Mouse (Mus musculus): ENCODE results near the gene Sh2d1b2.
"Not testable (repeated sequence)": the region's sequence is repeated elsewhere in the genome, so short reads cannot be mapped to it uniquely, and the experiment has no call there.

The Sh2d1b2 gene

DNA sequence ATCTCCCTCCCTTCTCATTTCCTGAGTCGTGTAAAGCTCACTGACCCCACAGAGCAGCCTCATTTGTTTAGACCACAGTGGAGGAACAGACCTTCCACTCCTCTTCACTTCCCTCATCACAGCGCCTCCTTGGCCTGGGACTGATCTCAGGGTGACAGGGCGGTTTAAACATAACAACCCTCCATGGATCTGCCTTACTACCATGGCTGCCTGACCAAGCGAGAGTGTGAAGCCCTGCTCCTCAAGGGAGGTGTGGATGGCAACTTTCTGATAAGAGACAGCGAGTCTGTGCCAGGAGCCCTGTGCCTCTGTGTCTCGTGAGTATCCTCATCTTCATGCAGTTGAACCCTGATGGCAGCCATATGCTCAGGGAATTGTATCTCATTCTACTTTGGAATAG lies at the start of gene Sh2d1b2:
TSS of gene Sh2d1b2 (plus strand) at position 62 of the 400 bp plus-strand sequence.
- not testable (repeated sequence) for DNase-seq (ENCODE audit: low spot score in 2 of 2)

DNA sequence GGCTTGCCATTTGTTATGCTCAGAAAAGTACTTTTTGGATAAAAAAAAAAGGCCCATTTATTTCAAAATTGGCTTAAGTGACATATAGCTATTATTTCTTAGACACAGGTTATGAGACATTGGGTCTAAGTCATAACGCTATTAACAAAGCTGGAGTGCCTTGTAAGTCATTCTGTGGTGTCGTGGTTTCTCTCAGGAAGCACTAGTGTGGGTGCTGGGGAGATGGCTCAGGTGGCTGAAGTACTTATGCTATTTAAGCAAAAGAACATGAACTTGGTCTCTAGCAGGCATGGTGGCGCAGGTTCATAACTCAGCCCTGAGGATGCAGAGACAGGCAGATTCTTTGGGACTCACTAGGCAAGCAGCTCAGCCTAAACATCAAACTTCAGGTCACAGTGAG lies 47.4 kb upstream of the Sh2d1b2 start:
- no peak for DNase-seq (ENCODE audit: low spot score in 2 of 2)

DNA sequence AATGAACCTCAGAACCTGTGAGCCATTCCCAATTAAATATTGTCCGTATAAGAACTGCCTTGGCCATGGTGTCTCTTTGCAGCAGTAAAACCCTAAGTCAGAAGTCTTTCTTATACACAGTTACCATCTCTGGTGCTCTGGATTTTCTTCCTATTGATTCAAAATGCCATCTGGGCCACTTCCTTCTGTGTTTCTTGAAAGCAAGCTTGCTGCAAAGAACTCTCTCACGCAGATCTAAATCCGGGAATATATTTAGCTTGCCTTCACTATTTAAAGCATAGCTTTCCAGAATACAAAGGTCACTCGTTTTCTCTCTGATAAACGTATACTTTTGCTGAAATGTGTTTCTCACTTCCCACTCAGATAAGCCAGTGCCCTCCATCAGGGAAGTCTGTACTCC lies 46.0 kb upstream of the Sh2d1b2 start:
- DNase-seq (ENCODE audit: low spot score in 2 of 2), result no peak

DNA sequence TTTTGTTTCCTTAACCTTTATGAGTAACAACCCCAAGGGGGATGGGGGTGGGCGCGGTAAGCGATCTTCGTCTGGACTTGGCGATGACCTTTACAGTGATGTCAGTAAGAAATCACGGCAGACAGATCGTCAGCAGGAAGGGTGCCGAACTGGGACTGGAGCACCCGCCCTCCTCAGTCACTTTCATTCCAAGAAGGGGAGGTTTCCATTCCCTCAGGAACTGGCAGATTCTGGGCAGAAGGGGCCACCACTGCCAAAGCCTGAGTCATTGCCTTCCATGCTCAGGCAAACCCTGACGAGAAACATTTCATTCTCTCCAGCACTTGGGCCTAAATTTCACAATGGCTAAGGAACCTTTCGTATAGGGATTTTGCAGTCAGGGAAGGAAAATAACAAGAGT lies 43.9 kb upstream of the Sh2d1b2 start:
- DNase-seq (ENCODE audit: low spot score in 2 of 2), result no peak

DNA sequence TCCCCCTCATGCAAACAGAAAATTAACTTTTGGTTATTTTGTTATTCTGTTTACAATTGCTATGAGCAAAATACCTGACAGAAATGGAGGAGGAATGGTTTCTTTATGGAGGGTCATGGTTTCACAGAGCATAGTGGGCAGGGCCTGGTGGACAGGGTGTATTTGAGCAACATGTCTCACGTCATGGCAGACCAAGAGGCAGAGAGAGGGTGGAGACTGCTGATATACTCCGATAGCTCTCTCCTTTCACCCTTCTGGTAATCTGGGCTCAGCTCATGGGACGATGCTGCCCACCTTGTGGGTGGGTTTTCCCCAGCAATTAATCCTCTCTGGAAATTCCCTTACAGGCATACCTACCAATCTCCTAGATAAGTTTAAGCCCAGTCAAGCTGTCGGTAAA lies 42.3 kb upstream of the Sh2d1b2 start:
- no peak for DNase-seq (ENCODE audit: low spot score in 2 of 2)

DNA sequence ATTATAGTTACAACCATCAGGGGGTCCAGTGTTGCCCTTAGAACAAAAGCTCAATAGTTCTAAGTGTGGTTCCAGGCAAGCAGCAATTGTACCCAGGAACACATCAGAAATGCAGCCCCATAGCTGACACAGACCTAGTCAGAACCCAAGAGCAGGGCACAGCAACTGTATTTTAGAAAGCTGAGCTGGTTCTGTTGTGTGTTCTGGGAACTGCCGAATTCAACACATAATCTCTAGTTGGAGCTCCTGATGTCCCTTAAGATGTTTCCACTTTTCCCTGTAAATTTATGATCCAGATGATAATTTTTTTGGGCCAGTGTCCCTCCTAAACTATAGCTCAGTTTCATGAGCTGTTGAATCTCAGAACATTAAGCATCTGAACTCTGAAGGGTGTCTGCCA lies 40.6 kb upstream of the Sh2d1b2 start:
- DNase-seq (ENCODE audit: low spot score in 2 of 2), result no peak

DNA sequence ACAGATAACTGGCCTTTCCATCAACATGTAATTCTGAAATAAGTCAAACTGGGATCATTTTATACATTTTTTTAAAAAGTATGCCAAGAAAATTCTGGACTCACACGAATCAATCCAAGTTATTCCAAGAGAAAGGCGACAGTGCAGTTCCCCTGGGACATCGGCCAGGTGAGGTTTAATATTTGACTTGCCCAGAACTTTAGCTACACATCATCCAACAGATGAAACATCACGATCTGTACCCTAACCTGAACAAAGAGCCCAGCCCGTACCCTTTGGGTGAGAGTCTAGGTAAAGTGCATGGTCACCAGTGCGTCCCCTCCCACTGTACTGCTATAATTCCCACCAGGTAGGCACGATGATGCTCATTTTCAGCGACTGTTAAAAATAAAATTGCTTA lies 36.3 kb upstream of the Sh2d1b2 start:
- DNase-seq (ENCODE audit: low spot score in 2 of 2), result no peak

DNA sequence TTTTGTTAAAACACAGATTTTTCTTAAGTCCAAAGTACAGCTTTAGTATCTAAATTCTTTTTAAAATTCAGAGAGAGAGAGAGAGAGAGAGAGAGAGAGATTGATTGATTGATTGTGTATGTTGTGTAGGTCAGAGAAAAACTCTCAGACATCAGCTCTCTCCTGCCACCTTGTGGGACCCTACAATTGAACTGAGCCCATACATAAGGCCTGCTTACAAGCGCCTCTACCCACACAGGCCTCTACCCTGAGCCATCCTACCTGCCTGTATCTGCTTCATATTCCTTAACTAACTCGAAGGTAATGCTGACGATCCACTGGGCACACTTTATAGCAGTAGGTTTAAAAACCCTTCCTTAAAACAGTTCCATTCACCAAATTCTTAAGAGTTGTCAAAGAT lies 32.2 kb upstream of the Sh2d1b2 start:
- DNase-seq (ENCODE audit: low spot score in 2 of 2), result peak in 1 of 2 experiments; percentile 12

DNA sequence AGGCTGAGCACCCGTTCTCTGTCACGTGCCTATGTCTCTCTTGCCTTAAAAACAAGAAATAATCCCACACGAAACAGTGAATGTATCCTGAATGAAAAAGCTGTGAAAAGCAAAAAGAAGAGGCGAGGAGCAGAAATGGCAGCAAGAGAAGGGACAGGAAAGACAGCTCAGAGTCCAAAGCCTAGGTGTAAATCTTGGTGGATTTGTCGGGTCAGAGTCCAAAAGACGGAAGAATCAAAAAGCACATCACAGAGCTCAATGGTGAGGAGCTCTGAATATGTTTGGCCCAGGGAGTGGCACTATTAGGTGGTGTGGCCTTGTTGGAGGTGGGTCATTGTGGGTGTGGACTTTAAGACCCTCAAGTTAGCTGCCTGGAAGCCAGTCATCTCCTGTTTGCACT lies 26.2 kb upstream of the Sh2d1b2 start:
- no peak for DNase-seq (ENCODE audit: low spot score in 2 of 2)

DNA sequence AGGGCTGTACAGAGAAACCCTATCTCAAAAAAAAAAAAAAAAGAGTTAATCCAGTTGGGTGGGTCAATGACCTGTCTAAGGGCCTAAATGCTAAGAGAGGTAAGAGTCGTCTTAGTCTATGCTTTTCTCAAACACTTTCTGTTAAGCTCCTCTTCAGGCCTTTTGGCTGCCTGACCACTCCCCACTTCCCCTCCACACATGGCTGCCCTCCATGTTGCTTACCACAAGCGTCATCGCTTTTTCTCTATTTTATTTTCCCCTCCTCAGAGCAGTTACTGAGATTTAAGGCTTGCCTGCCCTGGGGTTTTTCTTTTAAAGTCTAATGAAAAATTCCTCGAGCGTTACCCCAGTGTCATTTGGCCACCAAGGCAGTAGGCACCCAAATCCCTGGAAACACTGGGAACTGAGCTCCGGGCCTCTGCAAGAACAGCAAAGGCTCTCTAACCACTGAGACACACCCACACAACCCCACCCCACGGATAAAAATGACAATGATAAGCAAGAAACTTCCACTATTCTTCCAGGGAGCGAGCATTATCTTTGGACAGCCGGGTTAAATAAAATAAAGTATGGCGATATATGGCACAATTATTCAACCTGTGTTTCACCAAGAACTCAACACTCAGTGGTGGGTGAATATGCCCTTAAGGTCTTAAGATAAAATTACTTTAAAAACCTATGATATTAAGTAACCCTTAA lies 19.2 kb upstream of the Sh2d1b2 start:
- no peak for DNase-seq (ENCODE audit: low spot score in 2 of 2)

DNA sequence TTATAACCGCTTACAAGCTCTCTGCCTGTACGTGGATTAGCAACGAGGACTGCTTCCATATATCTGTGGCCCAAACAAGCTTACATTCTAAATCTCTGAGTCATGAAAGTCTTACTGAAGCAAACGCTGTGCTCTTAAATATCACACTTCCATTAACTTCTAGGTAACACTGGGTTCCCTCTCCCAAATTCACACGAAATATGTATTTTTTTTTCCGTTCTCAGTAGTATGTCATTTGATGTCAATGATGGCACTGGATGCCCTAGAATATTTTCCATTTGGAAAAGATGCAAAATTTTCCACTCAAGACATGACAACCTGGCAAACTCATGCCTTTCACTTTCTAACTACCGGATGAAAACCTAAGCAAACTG lies 18.2 kb upstream of the Sh2d1b2 start:
- DNase-seq (ENCODE audit: low spot score in 2 of 2), result no peak

DNA sequence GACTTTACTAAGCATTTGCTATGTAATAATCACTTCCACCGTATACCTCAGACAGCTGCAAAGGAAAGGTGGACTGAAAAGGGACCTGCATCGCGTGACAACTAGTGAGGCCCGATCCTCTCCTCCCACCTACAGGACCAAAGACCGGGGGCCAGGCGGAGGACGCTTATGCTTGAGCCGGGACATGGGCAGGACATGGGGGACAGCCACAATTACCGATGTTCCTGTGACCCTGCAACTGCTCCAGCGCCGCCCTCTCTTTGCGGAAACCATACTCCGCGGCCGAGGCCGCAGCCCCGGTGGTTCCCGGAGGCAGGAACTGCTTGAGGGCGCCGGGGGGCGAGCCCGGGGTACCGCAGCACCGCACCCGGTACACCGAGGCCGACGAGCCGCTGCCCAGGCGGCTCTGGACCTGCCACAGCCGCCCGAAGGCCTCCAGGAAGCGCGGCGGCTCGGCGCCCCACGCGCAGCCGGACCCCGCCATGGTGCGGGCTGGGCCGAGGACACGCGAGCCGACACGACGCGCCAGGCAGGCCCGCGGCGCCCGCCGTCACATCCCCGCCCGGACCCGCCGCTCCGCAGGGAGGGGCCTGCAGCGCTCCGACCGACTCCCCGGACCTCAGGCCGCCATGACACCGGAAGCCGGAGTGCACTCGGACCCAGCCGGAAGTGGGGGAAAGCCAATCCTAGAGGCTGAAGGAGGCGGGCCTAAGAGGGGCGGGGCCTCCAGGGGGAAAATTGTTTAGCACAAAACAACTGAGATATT lies 17.6 kb upstream of the Sh2d1b2 start, which contains the start of gene Uhmk1:
TSS of gene Uhmk1 (minus strand) at position 641 of the 766 bp plus-strand sequence.
- DNase-seq (ENCODE audit: low spot score in 2 of 2), result peak; percentile 86

DNA sequence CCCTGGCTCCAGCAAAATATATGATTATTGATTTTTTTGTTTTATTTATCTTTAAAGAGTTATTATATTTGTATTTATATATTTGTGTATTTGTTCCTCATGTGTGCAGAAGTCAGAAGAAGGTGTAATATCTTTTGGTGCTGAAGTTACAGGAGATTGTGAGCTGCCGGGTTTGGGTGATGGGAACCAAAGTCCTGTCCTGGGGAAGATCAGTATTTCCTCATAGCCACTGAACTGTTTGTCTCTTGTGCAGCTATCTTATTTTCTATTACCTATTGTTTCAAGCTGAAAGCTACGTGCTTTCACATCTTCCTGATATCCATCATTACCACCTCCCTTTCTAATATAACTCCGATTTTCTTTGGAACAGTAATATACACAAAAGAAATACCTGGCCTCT lies 17.0 kb upstream of the Sh2d1b2 start:
- DNase-seq (ENCODE audit: low spot score in 2 of 2), result no peak

DNA sequence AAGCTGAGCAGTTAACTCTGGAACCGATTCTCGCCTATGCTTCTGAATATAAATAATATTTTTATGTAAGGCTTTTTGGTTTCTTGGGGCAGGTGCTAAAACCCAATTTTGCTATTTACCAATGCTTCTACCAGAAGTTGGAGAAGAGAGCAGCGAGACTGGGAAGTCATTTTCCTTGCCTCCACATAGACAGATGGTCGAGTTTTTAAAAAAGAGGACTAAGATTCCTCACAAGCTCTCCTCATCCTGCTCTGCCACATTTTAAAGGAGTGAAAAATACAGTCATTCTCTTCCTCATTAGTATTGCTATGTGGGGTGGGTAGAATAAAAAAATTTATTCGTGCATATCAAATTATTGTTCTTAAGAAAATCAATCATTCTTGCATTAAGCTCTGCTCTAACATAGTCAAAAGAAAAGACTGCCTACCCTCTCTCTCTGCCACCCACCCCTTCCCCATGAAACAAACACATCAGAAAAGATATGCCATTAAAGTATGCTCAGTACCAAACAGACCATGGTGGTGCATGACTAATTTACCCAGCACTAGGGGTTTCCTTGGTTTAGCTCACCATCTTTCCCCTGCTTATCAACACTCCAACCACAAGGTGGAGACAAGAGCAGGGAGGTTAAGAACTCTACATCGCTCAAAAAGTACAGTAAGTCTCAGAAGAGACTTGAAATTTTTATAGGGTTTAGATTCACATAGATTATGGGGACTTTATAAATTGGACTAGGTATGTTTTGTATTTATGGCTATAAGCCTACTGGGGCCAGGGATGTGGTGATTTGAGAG lies 14.3 kb upstream of the Sh2d1b2 start:
- DNase-seq (ENCODE audit: low spot score in 2 of 2), result peak in 1 of 2 experiments; percentile 20

DNA sequence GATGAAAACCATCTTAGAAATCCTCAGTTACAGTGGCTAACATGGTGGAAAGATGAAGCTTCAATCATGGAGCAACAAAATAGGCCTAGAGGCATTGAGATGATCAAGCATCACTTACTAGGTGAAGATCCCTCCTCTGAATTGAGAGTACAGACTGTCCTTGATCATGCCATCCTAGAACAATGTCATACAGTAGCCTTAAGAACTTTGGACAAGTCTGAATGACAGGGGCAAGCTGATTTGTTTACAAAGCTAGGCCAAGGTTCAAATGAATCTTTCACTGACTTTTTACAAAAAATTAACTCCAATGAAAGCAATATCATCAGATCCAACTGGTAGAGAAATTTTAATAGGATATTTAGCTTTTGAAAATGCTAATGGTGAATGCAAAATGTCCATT lies 12.2 kb upstream of the Sh2d1b2 start:
- no peak for DNase-seq (ENCODE audit: low spot score in 2 of 2)

DNA sequence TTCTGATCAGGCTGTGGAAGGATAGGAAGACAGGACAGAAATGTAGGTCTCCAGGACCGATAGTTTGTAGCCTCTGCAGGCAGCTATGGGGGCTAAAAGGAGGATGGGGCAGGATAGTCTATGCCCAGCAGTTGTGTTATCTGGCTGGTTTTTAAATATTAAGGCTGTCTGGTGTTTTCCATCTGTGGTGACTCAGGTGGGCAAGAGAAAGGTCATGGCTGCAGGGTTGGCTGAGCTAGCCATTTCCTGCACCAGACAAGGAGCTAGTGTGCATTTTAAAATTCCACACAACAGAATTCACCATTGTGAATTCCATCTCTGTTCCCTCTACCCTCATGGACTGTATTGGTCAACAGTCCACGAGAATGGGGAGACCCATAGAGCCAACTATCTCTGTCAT lies 9.3 kb upstream of the Sh2d1b2 start:
- no peak for DNase-seq (ENCODE audit: low spot score in 2 of 2)

DNA sequence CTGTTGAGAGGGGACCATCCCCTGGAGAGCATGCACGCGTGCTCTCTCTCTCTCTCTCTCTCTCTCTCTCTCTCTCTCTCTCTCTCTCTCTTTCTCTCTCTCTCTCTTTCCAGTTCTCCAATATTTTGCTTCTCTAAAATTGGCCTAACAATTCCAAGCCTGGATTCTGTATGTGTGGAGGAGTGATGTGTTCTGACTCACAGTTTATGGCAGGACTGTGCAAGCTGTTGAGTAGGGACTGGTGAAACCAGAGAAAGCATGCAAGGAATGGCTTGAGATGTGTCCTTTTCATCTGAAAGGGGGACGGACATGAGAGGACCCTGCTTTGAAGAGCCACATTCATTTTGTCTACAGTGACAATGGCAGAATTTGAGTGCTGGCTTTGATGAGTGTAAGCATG lies 12.5 kb downstream of the Sh2d1b2 start:
- no peak for DNase-seq (ENCODE audit: low spot score in 2 of 2)

DNA sequence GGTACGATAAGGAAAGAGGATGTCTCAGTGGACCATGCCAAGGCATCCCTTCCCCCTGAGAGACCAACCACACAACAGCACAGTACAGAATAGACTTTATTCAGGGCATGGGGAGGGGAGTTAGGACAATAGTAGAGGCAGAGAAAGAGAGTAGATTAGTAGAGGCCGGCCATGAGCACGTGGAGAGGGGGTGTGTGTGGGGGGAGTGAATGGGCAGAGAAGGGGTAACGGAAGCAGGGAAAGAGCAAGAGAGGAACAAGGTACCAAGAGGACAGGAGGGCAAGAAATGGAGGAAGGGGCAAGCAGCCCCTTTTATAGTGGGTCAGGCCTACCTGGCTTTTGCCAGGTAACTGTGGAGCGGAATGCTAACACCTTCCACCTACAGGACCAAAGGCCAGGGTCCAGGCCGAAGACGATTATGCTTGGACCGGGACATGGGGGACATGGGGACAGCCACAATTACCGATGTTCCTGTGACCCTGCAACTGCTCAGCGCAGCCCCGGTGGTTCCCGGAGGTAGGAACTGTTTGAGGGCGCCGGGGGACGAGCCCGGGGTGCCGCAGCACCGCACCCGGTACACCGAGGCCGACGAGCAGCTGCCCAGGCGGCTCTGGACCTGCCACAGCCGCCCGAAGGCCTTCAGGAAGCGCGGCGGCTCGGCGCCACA lies 22.5 kb downstream of the Sh2d1b2 start:
- peak in 1 of 2 experiments; percentile 5 for DNase-seq (ENCODE audit: low spot score in 2 of 2)

DNA sequence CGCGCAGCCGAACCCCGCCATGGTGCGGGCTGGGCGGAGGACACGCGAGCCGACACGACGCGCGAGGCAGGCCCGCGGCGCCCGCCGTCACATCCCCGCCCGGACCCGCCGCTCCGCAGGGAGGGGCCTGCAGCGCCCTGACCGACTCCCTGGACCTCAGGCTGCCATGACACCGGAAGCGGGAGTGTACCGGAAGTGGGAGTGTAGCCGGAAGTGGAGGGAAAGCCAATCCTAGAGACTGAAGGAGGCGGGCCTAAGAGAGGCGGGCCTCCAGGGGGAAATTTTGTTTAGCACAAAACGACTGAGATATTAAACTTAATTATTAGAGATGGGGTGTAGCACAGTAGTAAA lies 23.0 kb downstream of the Sh2d1b2 start:
- peak; percentile 67 to 71 for DNase-seq (ENCODE audit: low spot score in 2 of 2)

DNA sequence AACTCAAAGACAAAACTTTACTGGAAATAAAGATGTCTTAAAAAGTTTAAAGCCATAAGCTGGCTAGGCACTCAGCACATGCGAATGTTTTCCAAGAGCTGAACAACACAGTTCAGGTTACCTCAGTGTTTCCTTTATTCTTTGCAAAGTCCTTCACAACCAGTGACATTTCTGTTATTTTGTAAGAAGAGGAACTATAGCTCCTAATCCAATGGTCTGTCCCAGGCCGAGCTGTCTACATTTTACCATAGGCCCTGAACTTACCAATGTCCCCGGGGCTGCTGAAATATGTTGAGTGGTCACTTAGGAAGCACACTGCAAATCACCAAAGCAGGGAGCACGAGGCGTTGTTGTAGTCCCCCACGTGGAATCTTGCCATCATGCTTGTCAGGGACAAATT lies 37.7 kb downstream of the Sh2d1b2 start:
- no peak for DNase-seq (ENCODE audit: low spot score in 2 of 2)

DNA sequence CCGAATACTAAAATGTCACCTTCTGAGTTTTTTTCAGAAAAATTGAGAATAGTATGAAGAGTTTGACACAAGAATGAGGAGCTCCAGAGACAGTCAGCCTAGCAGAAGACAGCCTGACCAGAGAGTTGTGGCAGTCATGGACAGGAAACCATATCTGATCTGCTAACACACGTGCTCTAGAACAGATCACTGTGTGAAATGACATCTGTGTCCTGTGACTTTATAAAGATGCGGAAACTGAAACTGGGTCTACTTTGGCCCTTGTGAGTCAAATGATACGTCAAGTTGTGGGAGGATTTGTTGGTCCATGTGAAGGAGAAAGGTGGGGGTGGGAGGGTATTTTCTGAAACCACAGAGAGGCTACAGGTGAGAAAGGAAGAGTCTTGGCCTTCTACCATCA lies 38.1 kb downstream of the Sh2d1b2 start:
- no peak for DNase-seq (ENCODE audit: low spot score in 2 of 2)

DNA sequence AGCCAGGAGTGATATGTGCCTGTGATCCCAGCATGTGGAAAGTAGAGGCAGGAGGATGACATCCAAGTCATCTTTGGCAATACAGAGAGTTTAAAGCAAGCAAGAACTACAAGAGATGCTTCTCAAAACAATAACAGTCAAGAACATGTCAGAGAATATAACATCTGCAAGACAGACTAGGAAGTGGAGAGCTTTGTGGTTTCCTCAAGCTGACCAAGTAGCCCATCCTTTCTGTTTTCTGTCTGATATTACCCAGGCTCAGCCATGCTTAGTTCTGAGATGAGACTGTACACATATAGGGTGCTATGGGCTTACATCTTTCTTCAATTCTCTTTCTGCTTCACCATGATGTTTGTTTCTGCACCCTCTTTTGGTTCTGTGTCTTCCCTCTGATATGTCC lies 40.7 kb downstream of the Sh2d1b2 start:
- no peak for DNase-seq (ENCODE audit: low spot score in 2 of 2)
